Mouse (Mus musculus): ENCODE measurements at regions not wholly inside any gene's neighbourhood (a gene's known extent, or its start where the extent isn't known, plus 50 kb on each side); places are given as distances from the start of the nearest gene placed in this dataset.

DNA sequence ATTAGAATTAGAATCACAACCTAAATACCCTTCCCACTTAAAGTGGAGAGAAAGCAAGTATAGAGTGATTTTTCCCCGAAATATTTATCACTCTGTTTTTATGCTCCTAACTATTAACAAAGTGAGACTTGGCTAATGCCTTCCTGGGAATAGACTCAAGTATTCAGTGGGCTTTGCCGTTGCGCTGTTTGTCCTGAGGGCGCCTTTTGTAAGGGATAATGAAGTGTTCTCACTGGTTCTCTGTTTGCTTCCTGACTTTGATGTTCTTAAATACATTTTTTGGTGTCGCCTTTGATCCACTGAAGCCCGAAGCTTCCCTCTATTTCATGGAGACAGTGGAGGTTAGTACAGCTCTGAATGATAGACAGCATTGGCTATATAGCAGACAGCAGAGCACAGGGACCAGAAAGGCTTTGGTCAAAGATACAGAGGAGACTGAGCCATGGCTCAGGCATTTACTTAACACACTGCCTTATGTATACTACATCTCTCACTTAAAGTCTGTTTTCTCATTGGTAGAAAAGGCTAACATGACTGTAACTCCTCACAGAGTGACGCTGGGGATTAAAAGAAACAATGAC, 63.0 kb upstream of the Stxbp6 start:
- H3K4me3 ChIP-seq (ENCODE audit: low read depth, low read length) = no peak overlapping the region
- H3K4me1 ChIP-seq (replicated peaks; ENCODE audit: control insufficient read depth, insufficient read depth) = no peaks in the 10 kb centered on the region
- 48% methylated on average over 7 of the region's 7 CpGs for WGBS
- H3K4me2 ChIP-seq (replicated peaks; ENCODE audit: low read depth) = no peak overlapping the region
- ATAC-seq (ENCODE audit: low FRiP score, low TSS enrichment) (no peak), DNase-seq (ENCODE audit: low spot score) (no peak)
- no peaks in the 10 kb centered on the region for H3K27me3 ChIP-seq (ENCODE audit: control insufficient read depth, insufficient read depth, low read length)
- no peak overlapping the region for H3K9ac ChIP-seq (ENCODE audit: low read length)
- TF ChIP-seq CTCF (IDR thresholded peaks at IDR 0.05; ENCODE audit: low read depth) (no peak), EP300 (optimal IDR thresholded peaks at IDR 0.05) (no peak)
- H3K27ac ChIP-seq (replicated peaks) = no peak overlapping the region
- H3K36me3 ChIP-seq (ENCODE audit: control insufficient read depth, insufficient read depth, low read length) = no peaks in the 10 kb centered on the region
- no peaks in the 10 kb centered on the region for H3K9me3 ChIP-seq (ENCODE audit: control insufficient read depth, low read length)

DNA sequence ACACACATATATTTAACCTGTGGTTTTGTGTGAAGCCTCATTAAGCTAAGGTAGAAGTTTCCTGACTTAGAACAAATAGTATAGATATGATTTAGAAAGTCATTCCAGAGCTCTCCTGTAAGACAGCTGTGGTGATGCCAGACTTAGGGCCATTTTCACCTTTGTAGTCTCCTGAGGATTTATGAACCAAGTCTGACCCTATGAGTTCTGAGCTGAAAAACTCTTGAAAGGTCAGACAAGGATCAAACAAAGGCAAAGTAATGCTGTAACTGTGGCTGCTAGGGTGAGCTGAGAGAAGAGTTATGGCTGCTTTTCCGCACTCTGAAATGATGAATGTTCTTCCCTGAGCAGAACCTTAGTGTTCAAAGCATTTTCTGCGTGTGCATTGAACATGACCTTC, 58.9 kb upstream of the Stxbp6 start:
- no peak overlapping the region for H3K4me2 ChIP-seq (replicated peaks; ENCODE audit: low read depth)
- 59% methylated on average over 2 of the region's 2 CpGs for WGBS
- H3K27ac ChIP-seq (replicated peaks) = no peak overlapping the region
- H3K36me3 ChIP-seq (ENCODE audit: control insufficient read depth, insufficient read depth, low read length) = no peaks in the 10 kb centered on the region
- no peaks in the 10 kb centered on the region for H3K27me3 ChIP-seq (ENCODE audit: control insufficient read depth, insufficient read depth, low read length)
- ATAC-seq (ENCODE audit: low FRiP score, low TSS enrichment) = no peak
- H3K4me3 ChIP-seq (ENCODE audit: low read depth, low read length) = no peak overlapping the region
- TF ChIP-seq CTCF (IDR thresholded peaks at IDR 0.05; ENCODE audit: low read depth) = no peak
- no peak for TF ChIP-seq EP300 (optimal IDR thresholded peaks at IDR 0.05)
- no peaks in the 10 kb centered on the region for H3K4me1 ChIP-seq (replicated peaks; ENCODE audit: control insufficient read depth, insufficient read depth)
- H3K9me3 ChIP-seq (ENCODE audit: control insufficient read depth, low read length) = no peaks in the 10 kb centered on the region
- H3K9ac ChIP-seq (ENCODE audit: low read length) = no peak overlapping the region
- no peak for DNase-seq (ENCODE audit: low spot score)

DNA sequence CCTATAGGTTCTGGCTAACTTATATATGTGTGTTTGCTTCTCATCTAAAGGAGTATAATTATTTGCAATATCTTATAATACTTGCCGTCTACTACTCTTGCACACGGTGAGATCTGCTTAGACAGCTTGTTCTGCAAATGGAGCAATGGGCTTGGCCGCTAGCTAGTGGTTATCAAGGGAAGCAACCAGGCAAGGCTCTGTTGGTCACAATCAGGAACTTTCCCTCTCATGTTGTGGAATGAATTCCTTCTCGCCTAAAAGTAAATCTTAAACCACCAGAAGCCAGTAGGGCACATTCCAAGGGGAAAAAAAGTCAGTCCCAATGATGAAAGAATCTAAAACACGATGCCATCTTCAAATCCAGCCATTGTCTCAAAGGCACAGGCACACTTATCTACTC, 56.6 kb upstream of the Stxbp6 start:
- WGBS = 84% methylated on average over 5 of the region's 5 CpGs
- H3K4me1 ChIP-seq (replicated peaks; ENCODE audit: control insufficient read depth, insufficient read depth) = no peaks in the 10 kb centered on the region
- no peak for ATAC-seq (ENCODE audit: low FRiP score, low TSS enrichment)
- H3K4me2 ChIP-seq (replicated peaks; ENCODE audit: low read depth) = no peak overlapping the region
- H3K36me3 ChIP-seq (ENCODE audit: control insufficient read depth, insufficient read depth, low read length) = no peaks in the 10 kb centered on the region
- no peak overlapping the region for H3K27ac ChIP-seq (replicated peaks)
- DNase-seq (ENCODE audit: low spot score) = no peak
- H3K27me3 ChIP-seq (ENCODE audit: control insufficient read depth, insufficient read depth, low read length) = no peaks in the 10 kb centered on the region
- TF ChIP-seq CTCF (IDR thresholded peaks at IDR 0.05; ENCODE audit: low read depth) (no peak), EP300 (optimal IDR thresholded peaks at IDR 0.05) (no peak)
- H3K9ac ChIP-seq (ENCODE audit: low read length) = no peak overlapping the region
- no peak overlapping the region for H3K4me3 ChIP-seq (ENCODE audit: low read depth, low read length)
- no peaks in the 10 kb centered on the region for H3K9me3 ChIP-seq (ENCODE audit: control insufficient read depth, low read length)

DNA sequence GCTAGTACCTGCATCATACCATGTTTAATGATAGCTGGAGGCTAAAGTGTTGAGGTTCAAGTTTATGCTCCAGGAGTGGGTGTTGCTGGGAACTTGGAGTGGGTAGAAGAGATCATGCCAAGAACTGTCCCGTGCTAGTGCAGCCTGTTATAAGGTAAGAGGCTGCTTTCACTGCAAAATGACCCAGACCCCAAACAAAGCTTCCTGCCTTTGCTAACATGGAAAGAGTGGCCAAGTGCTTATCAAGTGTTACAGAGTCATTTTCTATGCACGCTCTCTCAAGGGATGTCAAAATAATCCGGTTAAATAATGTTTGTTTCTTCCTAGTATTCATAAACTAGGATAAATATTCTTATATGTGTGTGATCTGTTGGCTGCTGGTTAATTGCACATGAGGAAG, 51.4 kb upstream of the Stxbp6 start:
- WGBS = 62% methylated on average over 3 of the region's 3 CpGs

More for the DNA sequence above, 51.4 kb upstream of the Stxbp6 start:
- no peaks in the 10 kb centered on the region for H3K9me3 ChIP-seq (ENCODE audit: control insufficient read depth, low read length)
- H3K27ac ChIP-seq (replicated peaks) = no peak overlapping the region
- DNase-seq (ENCODE audit: low spot score) (no peak), ATAC-seq (ENCODE audit: low FRiP score, low TSS enrichment) (no peak)
- H3K27me3 ChIP-seq (ENCODE audit: control insufficient read depth, insufficient read depth, low read length) = no peaks in the 10 kb centered on the region
- TF ChIP-seq EP300 (optimal IDR thresholded peaks at IDR 0.05) (no peak), CTCF (IDR thresholded peaks at IDR 0.05; ENCODE audit: low read depth) (no peak)
- H3K4me1 ChIP-seq (replicated peaks; ENCODE audit: control insufficient read depth, insufficient read depth) = no peaks in the 10 kb centered on the region
- no peak overlapping the region for H3K4me3 ChIP-seq (ENCODE audit: low read depth, low read length)
- no peak overlapping the region for H3K4me2 ChIP-seq (replicated peaks; ENCODE audit: low read depth)
- no peak overlapping the region for H3K9ac ChIP-seq (ENCODE audit: low read length)
- no peaks in the 10 kb centered on the region for H3K36me3 ChIP-seq (ENCODE audit: control insufficient read depth, insufficient read depth, low read length)
